Mouse (Mus musculus): ENCODE data around the gene Wdr5. TPM values are rescaled to one million over a fixed set of nuclear protein-coding genes. Genes with fewer than 3 reads are reported as not detected.

Gene Wdr5
- polyA plus RNA-seq (2015; fragmentation: Nextera tagmentation; extraction: Ambion mirVana) = 63.2 and 65.9 TPM in 2 replicates

GRCm38 (mm10) chr2:27514639-27515328 is at the start of gene Wdr5:
Wdr5 (plus strand) TSS chr2:27515157.
- WGBS = under 1% methylated on average over 56 of the region's 57 CpGs
- H3K27ac ChIP-seq = peak within 1 kb of the TSS; percentile 91
- peaks cover 30% of the 10 kb centered on the region for H3K4me1 ChIP-seq
- H3K9me3 ChIP-seq (replicated peaks) = 0 out of 2 replicates have a peak, but pooled peaks cover 3% of the 10 kb centered on the region
- H3K9ac ChIP-seq = peak within 1 kb of the TSS; percentile 88
- H3K27me3 ChIP-seq = no peaks in the 10 kb centered on the region
- peak within 1 kb of the TSS; percentile 81 for H3K4me3 ChIP-seq (replicated peaks)
- H3K36me3 ChIP-seq = peaks cover 19% of the 10 kb centered on the region
- peak; percentile 93 for ATAC-seq (replicated peaks; ENCODE audit: low FRiP score)
- H3K4me2 ChIP-seq = peak within 1 kb of the TSS; percentile 93

DNA sequence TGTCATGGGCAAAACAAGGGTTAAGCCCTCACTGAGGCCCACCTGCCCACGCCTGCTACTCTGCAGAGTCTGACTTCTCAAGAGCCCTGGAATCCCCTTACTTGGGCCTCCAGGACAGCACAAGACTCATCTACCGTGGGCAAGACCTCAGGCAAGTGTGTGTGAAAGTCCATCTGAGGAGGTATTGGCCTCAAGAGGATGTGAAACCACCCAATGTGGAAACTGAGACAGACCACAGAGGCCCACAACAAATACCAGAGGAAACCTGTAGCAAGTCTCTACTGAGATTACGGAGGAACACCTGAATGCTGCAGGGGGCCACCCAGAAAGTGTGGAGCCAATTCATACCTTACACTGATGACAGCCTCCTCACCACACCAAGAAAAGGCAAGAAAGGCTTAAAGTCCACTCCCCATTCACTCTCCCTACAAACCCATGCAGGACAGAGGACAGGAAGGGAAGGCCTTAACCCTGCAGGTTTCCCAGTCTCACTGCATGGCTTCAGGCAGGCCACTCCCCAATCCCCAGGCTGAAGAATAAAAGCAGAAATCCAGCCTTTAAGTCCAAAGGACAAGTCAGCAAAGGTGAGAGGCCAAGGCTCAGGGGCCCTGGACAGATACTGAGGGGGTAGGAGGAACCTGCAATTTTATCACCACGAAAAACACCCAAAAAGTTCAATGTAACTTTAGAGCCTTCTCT is 45.5 kb upstream of the Wdr5 start:
- Histone ChIP-seq H3K9me3 (replicated peaks) (no peaks in the 10 kb centered on the region), H3K9ac (0 out of 2 replicates have a peak overlapping the region, but pooled peaks have one; percentile 22), H3K4me1 (peaks cover 68% of the 10 kb centered on the region), H3K27me3 (no peaks in the 10 kb centered on the region), H3K36me3 (peaks cover 36% of the 10 kb centered on the region), H3K4me3 (replicated peaks) (no peak overlapping the region), H3K4me2 (no peak overlapping the region), H3K27ac (peak overlapping the region; percentile 30; the same call in 1 of the 2 replicates)
- no peak for ATAC-seq (replicated peaks; ENCODE audit: low FRiP score)
- WGBS = 66% methylated on average over 4 of the region's 4 CpGs

- peaks cover 31% of the 10 kb centered on the region for H3K36me3 ChIP-seq
- no peaks in the 10 kb centered on the region for H3K9me3 ChIP-seq (replicated peaks)
- peak overlapping the region; percentile 30; the same call in 1 of the 2 replicates for H3K27ac ChIP-seq
- no peak overlapping the region for H3K9ac ChIP-seq
- H3K4me2 ChIP-seq = no peak overlapping the region
- H3K4me1 ChIP-seq = peaks cover 68% of the 10 kb centered on the region
- WGBS = 53% methylated on average over 3 of the region's 3 CpGs
- no peak for ATAC-seq (replicated peaks; ENCODE audit: low FRiP score)
- H3K4me3 ChIP-seq (replicated peaks) = no peak overlapping the region
- no peaks in the 10 kb centered on the region for H3K27me3 ChIP-seq
These were observed 45.0 kb upstream of the Wdr5 start for GRCm38 (mm10) chr2:27469991-27470355.

- no peak overlapping the region for H3K9ac ChIP-seq
- 84% methylated on average over 2 of the region's 2 CpGs for WGBS
- H3K36me3 ChIP-seq = peaks cover 27% of the 10 kb centered on the region
- H3K4me3 ChIP-seq (replicated peaks) = no peak overlapping the region
- H3K4me1 ChIP-seq = peaks cover 68% of the 10 kb centered on the region
- no peak overlapping the region for H3K4me2 ChIP-seq
- H3K9me3 ChIP-seq (replicated peaks) = no peaks in the 10 kb centered on the region
- no peak for ATAC-seq (replicated peaks; ENCODE audit: low FRiP score)
- no peak overlapping the region for H3K27ac ChIP-seq
- no peaks in the 10 kb centered on the region for H3K27me3 ChIP-seq
These were observed 44.4 kb upstream of the Wdr5 start for GRCm38 (mm10) chr2:27470535-27470934.

GRCm38 (mm10) chr2:27471170-27471584 is 43.8 kb upstream of the Wdr5 start:
- Histone ChIP-seq H3K9me3 (replicated peaks) (no peaks in the 10 kb centered on the region), H3K4me1 (peaks cover 69% of the 10 kb centered on the region), H3K9ac (no peak overlapping the region), H3K4me2 (no peak overlapping the region), H3K27me3 (no peaks in the 10 kb centered on the region), H3K27ac (no peak overlapping the region), H3K4me3 (replicated peaks) (no peak overlapping the region), H3K36me3 (peaks cover 20% of the 10 kb centered on the region)
- ATAC-seq (replicated peaks; ENCODE audit: low FRiP score) = no peak

DNA sequence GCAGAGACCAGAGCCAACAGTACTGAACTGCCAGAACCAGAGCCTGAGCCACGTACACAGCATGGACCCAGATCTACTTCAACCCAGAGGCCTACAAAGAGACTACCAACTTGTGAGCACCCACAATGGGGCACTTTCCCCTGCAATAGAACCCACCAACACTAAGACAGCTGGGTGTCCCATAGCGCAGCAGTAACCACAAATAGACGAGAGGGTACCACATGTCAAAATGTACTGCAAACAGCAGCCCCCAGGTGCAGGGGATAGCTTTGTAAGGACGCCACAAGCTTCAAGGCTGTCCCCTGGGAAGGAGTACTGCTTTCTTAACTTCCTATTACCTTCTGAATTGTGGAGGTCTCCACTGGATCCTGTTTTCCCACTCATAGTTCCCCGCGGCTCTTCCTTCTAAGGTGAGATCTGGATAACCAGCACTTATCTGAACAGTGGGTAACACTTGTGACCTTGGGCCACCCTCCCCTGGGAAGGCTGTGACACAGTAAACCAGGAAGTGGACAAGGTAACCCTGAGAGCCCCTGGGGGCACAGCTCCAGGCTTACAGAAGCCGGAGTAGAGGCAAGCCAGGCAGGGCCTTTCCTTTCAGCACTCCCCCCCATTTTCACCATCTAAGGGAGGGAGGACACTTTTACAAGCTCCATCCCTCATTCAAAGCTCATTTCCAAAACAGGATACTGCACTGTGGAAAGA is 41.7 kb upstream of the Wdr5 start:
- Histone ChIP-seq H3K27me3 (no peaks in the 10 kb centered on the region), H3K27ac (no peak overlapping the region), H3K4me3 (replicated peaks) (peak overlapping the region; percentile 100), H3K36me3 (peaks cover 9% of the 10 kb centered on the region), H3K4me2 (peak overlapping the region; percentile 86), H3K9ac (peak overlapping the region; percentile 98; the same call in 1 of the 2 replicates), H3K4me1 (peaks cover 66% of the 10 kb centered on the region), H3K9me3 (replicated peaks) (no peaks in the 10 kb centered on the region)
- no peak for ATAC-seq (replicated peaks; ENCODE audit: low FRiP score)
- WGBS = 57% methylated on average over 7 of the region's 7 CpGs

GRCm38 (mm10) chr2:27473911-27474310 is 41.0 kb upstream of the Wdr5 start:
- no peaks in the 10 kb centered on the region for H3K9me3 ChIP-seq (replicated peaks)
- 10% methylated on average over 4 of the region's 4 CpGs for WGBS
- H3K4me1 ChIP-seq = peaks cover 63% of the 10 kb centered on the region
- peak overlapping the region; percentile 86 for H3K4me2 ChIP-seq
- ATAC-seq (replicated peaks; ENCODE audit: low FRiP score) = no peak
- H3K4me3 ChIP-seq (replicated peaks) = peak overlapping the region; percentile 100
- peaks cover 5% of the 10 kb centered on the region; the same call in 1 of the 2 replicates for H3K36me3 ChIP-seq
- peak overlapping the region; percentile 98 for H3K9ac ChIP-seq
- peak overlapping the region; percentile 97 for H3K27ac ChIP-seq
- H3K27me3 ChIP-seq = no peaks in the 10 kb centered on the region

DNA sequence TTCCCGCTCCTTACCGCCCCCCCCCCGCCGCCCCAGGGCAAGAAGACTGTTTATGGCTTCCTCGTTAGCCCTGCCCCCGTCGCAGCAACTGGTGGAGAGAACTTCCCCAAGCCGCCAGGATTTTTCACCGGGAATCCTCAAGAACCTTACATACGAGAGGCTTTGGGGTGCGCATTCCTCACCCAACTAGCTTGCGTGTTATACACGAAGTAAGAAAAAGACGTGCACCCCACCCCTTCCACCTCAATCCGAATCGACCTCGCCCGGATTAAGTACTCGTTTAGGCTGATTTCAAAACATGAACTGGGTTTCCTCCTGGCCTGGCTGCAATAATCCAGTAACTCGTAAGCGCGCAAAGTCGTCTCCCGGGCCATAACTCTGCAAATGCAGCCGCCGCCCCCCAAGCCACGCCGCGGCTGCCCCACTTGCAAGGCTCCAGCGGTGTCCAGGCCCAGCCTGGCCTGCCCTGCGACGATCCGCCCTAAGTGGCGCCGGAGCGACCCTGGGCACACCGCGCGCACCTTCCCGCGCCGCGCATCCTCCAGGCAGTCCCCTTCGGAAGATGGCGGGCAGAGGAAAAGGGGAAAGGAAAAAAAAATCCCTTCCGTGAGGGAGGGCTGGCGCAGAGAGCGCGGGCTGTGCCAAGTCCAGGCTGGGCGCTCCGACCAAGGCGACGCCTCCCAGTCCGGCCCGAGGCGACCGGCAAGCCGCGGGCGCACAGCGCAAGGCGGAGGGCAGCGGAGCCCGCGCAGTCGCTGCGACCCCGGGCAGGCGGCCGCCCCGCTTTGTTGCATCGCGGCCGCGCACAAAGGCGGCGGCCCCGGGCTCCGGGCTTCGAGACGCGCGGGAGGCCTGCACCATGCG is 40.1 kb upstream of the Wdr5 start:
- Histone ChIP-seq H3K4me3 (replicated peaks) (peak overlapping the region; percentile 100), H3K4me1 (peaks cover 53% of the 10 kb centered on the region), H3K27ac (peak overlapping the region; percentile 97), H3K27me3 (no peaks in the 10 kb centered on the region), H3K36me3 (no peaks in the 10 kb centered on the region; the same call in 1 of the 2 replicates), H3K9ac (peak overlapping the region; percentile 98), H3K9me3 (replicated peaks) (no peaks in the 10 kb centered on the region), H3K4me2 (peak overlapping the region; percentile 86)
- under 1% methylated on average over 73 of the region's 84 CpGs for WGBS
- peak; percentile 52 for ATAC-seq (replicated peaks; ENCODE audit: low FRiP score)

- Histone ChIP-seq H3K27me3 (no peaks in the 10 kb centered on the region), H3K27ac (peak overlapping the region; percentile 97), H3K9ac (peak overlapping the region; percentile 98), H3K4me2 (peak overlapping the region; percentile 86), H3K4me1 (peaks cover 45% of the 10 kb centered on the region), H3K9me3 (replicated peaks) (no peaks in the 10 kb centered on the region), H3K36me3 (no peaks in the 10 kb centered on the region; the same call in 1 of the 2 replicates), H3K4me3 (replicated peaks) (peak overlapping the region; percentile 100)
- peak; percentile 99 for ATAC-seq (replicated peaks; ENCODE audit: low FRiP score)
- under 1% methylated on average over 85 of the region's 96 CpGs for WGBS
These were observed 39.3 kb upstream of the Wdr5 start for GRCm38 (mm10) chr2:27475495-27476302.

GRCm38 (mm10) chr2:27476303-27477192 is 38.4 kb upstream of the Wdr5 start:
- no peaks in the 10 kb centered on the region for H3K9me3 ChIP-seq (replicated peaks)
- no peak for ATAC-seq (replicated peaks; ENCODE audit: low FRiP score)
- peak overlapping the region; percentile 97 for H3K27ac ChIP-seq
- H3K4me3 ChIP-seq (replicated peaks) = peak overlapping the region; percentile 100
- WGBS = 25% methylated on average over 11 of the region's 11 CpGs
- H3K36me3 ChIP-seq = no peaks in the 10 kb centered on the region; the same call in 1 of the 2 replicates
- H3K27me3 ChIP-seq = no peaks in the 10 kb centered on the region
- peaks cover 36% of the 10 kb centered on the region for H3K4me1 ChIP-seq
- H3K9ac ChIP-seq = peak overlapping the region; percentile 57
- peak overlapping the region; percentile 86 for H3K4me2 ChIP-seq

All from kidney, embryonic 15.5 days (tissue).